Mouse (Mus musculus): Measurements from ENCODE around the gene Sh3bgrl. TPM values are rescaled to one million over a fixed set of nuclear protein-coding genes. Genes with fewer than 3 reads are reported as not detected.

Gene Sh3bgrl
- polyA plus RNA-seq, 1 experiment from 2014 or later = 57.1 TPM

GRCm38 (mm10) chrX:109137295-109137694, 42.1 kb downstream of the Sh3bgrl start:
- 48% methylated on average over 2 of the region's 2 CpGs for WGBS
- no peak overlapping the region for H3K4me2 ChIP-seq (ENCODE audit: low read length)
- DNase-seq (ENCODE audit: low spot score) (peak; percentile 59), ATAC-seq (replicated peaks; ENCODE audit: low FRiP score, low read depth) (no peak)
- H3K27me3 ChIP-seq (ENCODE audit: insufficient read depth, low read length) = no peaks in the 10 kb centered on the region
- no peaks in the 10 kb centered on the region for H3K9me3 ChIP-seq (replicated peaks; ENCODE audit: low read length)
- H3K4me1 ChIP-seq (replicated peaks; ENCODE audit: insufficient read depth, low read length) = no peaks in the 10 kb centered on the region
- TF ChIP-seq CTCF (IDR thresholded peaks at IDR 0.05; ENCODE audit: low read depth) = no peak
- H3K27ac ChIP-seq = no peak overlapping the region
- no peaks in the 10 kb centered on the region for H3K36me3 ChIP-seq (ENCODE audit: insufficient read depth, low read length)
- H3K4me3 ChIP-seq (replicated peaks; ENCODE audit: low read depth, low read length) = no peak overlapping the region
- H3K9ac ChIP-seq (ENCODE audit: low read depth, low read length) = no peak overlapping the region

GRCm38 (mm10) chrX:109141337-109141870, 46.2 kb downstream of the Sh3bgrl start:
- no peak for DNase-seq (ENCODE audit: low spot score)
- TF ChIP-seq CTCF (IDR thresholded peaks at IDR 0.05; ENCODE audit: low read depth) = no peak
- Histone ChIP-seq H3K9ac (ENCODE audit: low read depth, low read length) (no peak overlapping the region), H3K4me2 (ENCODE audit: low read length) (no peak overlapping the region), H3K27ac (peak overlapping the region; percentile 42; the same call in 1 of the 2 replicates), H3K4me3 (replicated peaks; ENCODE audit: low read depth, low read length) (no peak overlapping the region), H3K27me3 (ENCODE audit: insufficient read depth, low read length) (no peaks in the 10 kb centered on the region), H3K4me1 (replicated peaks; ENCODE audit: insufficient read depth, low read length) (no peaks in the 10 kb centered on the region), H3K9me3 (replicated peaks; ENCODE audit: low read length) (no peaks in the 10 kb centered on the region), H3K36me3 (ENCODE audit: insufficient read depth, low read length) (no peaks in the 10 kb centered on the region)
- no peak for ATAC-seq (replicated peaks; ENCODE audit: low FRiP score, low read depth)
- 66% methylated on average over 1 of the region's 1 CpGs for WGBS

GRCm38 (mm10) chrX:109142281-109142680, 47.1 kb downstream of the Sh3bgrl start:
- H3K4me2 ChIP-seq (ENCODE audit: low read length) = no peak overlapping the region
- H3K36me3 ChIP-seq (ENCODE audit: insufficient read depth, low read length) = no peaks in the 10 kb centered on the region
- no peak overlapping the region for H3K9ac ChIP-seq (ENCODE audit: low read depth, low read length)
- no peaks in the 10 kb centered on the region for H3K9me3 ChIP-seq (replicated peaks; ENCODE audit: low read length)
- H3K27me3 ChIP-seq (ENCODE audit: insufficient read depth, low read length) = no peaks in the 10 kb centered on the region
- no peaks in the 10 kb centered on the region for H3K4me1 ChIP-seq (replicated peaks; ENCODE audit: insufficient read depth, low read length)
- peak overlapping the region; percentile 42 for H3K27ac ChIP-seq
- no peak overlapping the region for H3K4me3 ChIP-seq (replicated peaks; ENCODE audit: low read depth, low read length)
- WGBS = 52% methylated on average over 4 of the region's 4 CpGs
- no peak for TF ChIP-seq CTCF (IDR thresholded peaks at IDR 0.05; ENCODE audit: low read depth)
- ATAC-seq (replicated peaks; ENCODE audit: low FRiP score, low read depth) (no peak), DNase-seq (ENCODE audit: low spot score) (peak; percentile 69)

- Histone ChIP-seq H3K9me3 (replicated peaks; ENCODE audit: low read length) (no peaks in the 10 kb centered on the region), H3K27ac (no peak overlapping the region), H3K4me1 (replicated peaks; ENCODE audit: insufficient read depth, low read length) (no peaks in the 10 kb centered on the region), H3K27me3 (ENCODE audit: insufficient read depth, low read length) (no peaks in the 10 kb centered on the region), H3K4me2 (ENCODE audit: low read length) (no peak overlapping the region), H3K36me3 (ENCODE audit: insufficient read depth, low read length) (no peaks in the 10 kb centered on the region), H3K4me3 (replicated peaks; ENCODE audit: low read depth, low read length) (no peak overlapping the region), H3K9ac (ENCODE audit: low read depth, low read length) (no peak overlapping the region)
- WGBS = 75% methylated on average over 6 of the region's 6 CpGs
- TF ChIP-seq CTCF (IDR thresholded peaks at IDR 0.05; ENCODE audit: low read depth) = no peak
- DNase-seq (ENCODE audit: low spot score) (no peak), ATAC-seq (replicated peaks; ENCODE audit: low FRiP score, low read depth) (no peak)
Observed at GRCm38 (mm10) chrX:109145779-109146178, 50.6 kb downstream of the Sh3bgrl start.

- 89% methylated on average over 3 of the region's 3 CpGs for WGBS
- Histone ChIP-seq H3K4me3 (replicated peaks; ENCODE audit: low read depth, low read length) (no peak overlapping the region), H3K4me1 (replicated peaks; ENCODE audit: insufficient read depth, low read length) (no peaks in the 10 kb centered on the region), H3K4me2 (ENCODE audit: low read length) (no peak overlapping the region), H3K27ac (no peak overlapping the region), H3K9ac (ENCODE audit: low read depth, low read length) (no peak overlapping the region), H3K27me3 (ENCODE audit: insufficient read depth, low read length) (no peaks in the 10 kb centered on the region), H3K9me3 (replicated peaks; ENCODE audit: low read length) (no peaks in the 10 kb centered on the region), H3K36me3 (ENCODE audit: insufficient read depth, low read length) (no peaks in the 10 kb centered on the region)
- ATAC-seq (replicated peaks; ENCODE audit: low FRiP score, low read depth) (no peak), DNase-seq (ENCODE audit: low spot score) (no peak)
- TF ChIP-seq CTCF (IDR thresholded peaks at IDR 0.05; ENCODE audit: low read depth) = no peak
Observed at GRCm38 (mm10) chrX:109147108-109147507, 51.9 kb downstream of the Sh3bgrl start.

GRCm38 (mm10) chrX:109151228-109151627, 56.1 kb downstream of the Sh3bgrl start:
- TF ChIP-seq CTCF (IDR thresholded peaks at IDR 0.05; ENCODE audit: low read depth) = no peak

GRCm38 (mm10) chrX:109160326-109160725, 65.2 kb downstream of the Sh3bgrl start:
- WGBS = 95% methylated on average over 1 of the region's 1 CpGs

More at GRCm38 (mm10) chrX:109151228-109151627, 56.1 kb downstream of the Sh3bgrl start:
- Histone ChIP-seq H3K9ac (ENCODE audit: low read depth, low read length) (no peak overlapping the region), H3K4me2 (ENCODE audit: low read length) (no peak overlapping the region), H3K36me3 (ENCODE audit: insufficient read depth, low read length) (no peaks in the 10 kb centered on the region), H3K27ac (no peak overlapping the region), H3K4me1 (replicated peaks; ENCODE audit: insufficient read depth, low read length) (no peaks in the 10 kb centered on the region), H3K4me3 (replicated peaks; ENCODE audit: low read depth, low read length) (no peak overlapping the region), H3K27me3 (ENCODE audit: insufficient read depth, low read length) (no peaks in the 10 kb centered on the region), H3K9me3 (replicated peaks; ENCODE audit: low read length) (no peaks in the 10 kb centered on the region)
- ATAC-seq (replicated peaks; ENCODE audit: low FRiP score, low read depth) = no peak
- no peak for DNase-seq (ENCODE audit: low spot score)
- WGBS = 92% methylated on average over 2 of the region's 2 CpGs

More at GRCm38 (mm10) chrX:109160326-109160725, 65.2 kb downstream of the Sh3bgrl start:
- H3K4me1 ChIP-seq (replicated peaks; ENCODE audit: insufficient read depth, low read length) = no peaks in the 10 kb centered on the region
- no peaks in the 10 kb centered on the region for H3K36me3 ChIP-seq (ENCODE audit: insufficient read depth, low read length)
- ATAC-seq (replicated peaks; ENCODE audit: low FRiP score, low read depth) (no peak), DNase-seq (ENCODE audit: low spot score) (no peak)
- no peak overlapping the region for H3K4me2 ChIP-seq (ENCODE audit: low read length)
- no peaks in the 10 kb centered on the region for H3K27me3 ChIP-seq (ENCODE audit: insufficient read depth, low read length)
- H3K9ac ChIP-seq (ENCODE audit: low read depth, low read length) = no peak overlapping the region
- no peaks in the 10 kb centered on the region for H3K9me3 ChIP-seq (replicated peaks; ENCODE audit: low read length)
- H3K4me3 ChIP-seq (replicated peaks; ENCODE audit: low read depth, low read length) = no peak overlapping the region
- H3K27ac ChIP-seq = no peak overlapping the region
- no peak for TF ChIP-seq CTCF (IDR thresholded peaks at IDR 0.05; ENCODE audit: low read depth)

Measured in kidney, postnatal 0 days (tissue).